Mouse (Mus musculus): ENCODE results near the gene Ret.

GRCm38 (mm10) chr6:118140961-118141360 is 56.6 kb downstream of the Ret start:
- TF ChIP-seq CTCF (IDR thresholded peaks at IDR 0.05; ENCODE audit: borderline replicate concordance, extremely low read depth, insufficient read depth, insufficient read length): no peak
- no peak for TF ChIP-seq POLR2A (IDR thresholded peaks at IDR 0.05; ENCODE audit: borderline replicate concordance, extremely low read depth, insufficient read depth, insufficient read length, poor library complexity, severe bottlenecking)
